Mouse (Mus musculus): Measurements from ENCODE around the gene Bcar3. TPM values are rescaled to one million over a fixed set of nuclear protein-coding genes. Genes with fewer than 3 reads are reported as not detected.
A peak's percentile ranks its signal among the peaks of the same experiment; 100 is the strongest.

The Bcar3 gene
- total and polyA plus RNA-seq, 3 experiments: 47.4 to 61.2 (median 52.0) TPM

DNA sequence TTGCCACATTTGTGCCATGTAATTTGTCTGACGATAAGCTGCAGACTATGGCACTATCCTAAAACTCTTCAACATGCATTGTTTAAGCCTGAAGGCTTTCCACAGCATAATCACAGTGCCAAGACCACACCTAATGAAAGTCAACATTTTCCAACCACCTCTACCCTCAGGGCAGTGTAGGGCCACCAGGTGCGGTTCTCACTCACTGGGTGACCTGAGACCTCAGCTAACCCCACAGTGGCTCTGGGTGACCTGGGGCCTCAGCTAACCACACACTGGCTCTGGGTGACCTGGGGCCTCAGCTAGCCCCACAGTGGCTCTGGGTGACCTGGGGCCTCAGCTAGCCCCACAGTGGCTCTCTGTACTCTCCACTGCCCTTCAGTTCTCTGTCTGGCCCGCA lies 30.6 kb downstream of the Bcar3 start:
- Histone ChIP-seq H3K36me3 (replicated peaks in 1 of 2; ENCODE audit: control insufficient read depth in 1 of 2, insufficient read depth in 1 of 2, low read length in 1 of 2) (no peaks in the 10 kb centered on the region), H3K27me3 (replicated peaks) (no peaks in the 10 kb centered on the region), H3K27ac (ENCODE audit: insufficient read depth, low read depth) (no peak overlapping the region), H3K9ac (ENCODE audit: insufficient read depth, low read depth) (no peak overlapping the region), H3K79me2 (replicated peaks; ENCODE audit: control insufficient read depth, extremely low read depth, insufficient read depth, poor library complexity, severe bottlenecking) (no peaks in the 10 kb centered on the region), H3K9me3 (replicated peaks; ENCODE audit: low read length) (no peaks in the 10 kb centered on the region), H3K4me1 (ENCODE audit: control insufficient read depth in 1 of 2, insufficient read depth in 2 of 2) (peaks cover 5 to 22% of the 10 kb centered on the region in 2 experiments), H3K4me3 (replicated peaks in 1 of 3; ENCODE audit: low read depth in 2 of 3, low read length in 2 of 3, poor library complexity in 1 of 3) (no peak overlapping the region), H3K4me2 (ENCODE audit: insufficient read depth, low read depth, poor library complexity, severe bottlenecking) (0 out of 2 replicates have a peak overlapping the region, but pooled peaks have one; percentile 2)
- in situ Hi-C loops (cut with MboI; ENCODE audit: low pct_ligation_motif_present, low pct_unique_long_range_greater_than_20kb, low sequenced_read_pairs): no loop called here
- TF ChIP-seq MEF2A (IDR thresholded peaks at IDR 0.05; ENCODE audit: borderline replicate concordance, low read depth, low read length): 0 out of 2 replicates have a peak, but pooled peaks have one; percentile 20
- no peak for TF ChIP-seq CHD1 (IDR thresholded peaks at IDR 0.05; ENCODE audit: low read depth, low read length)
- no peak for TF ChIP-seq MYC (IDR thresholded peaks at IDR 0.05; ENCODE audit: low read depth, low read length)
- TF ChIP-seq ZMIZ1 (IDR thresholded peaks at IDR 0.05; ENCODE audit: low read depth, low read length): no peak
- TF ChIP-seq E2F4 (IDR thresholded peaks at IDR 0.05; ENCODE audit: insufficient replicate concordance, low read depth, low read length): no peak
- TF ChIP-seq EP300 (IDR thresholded peaks at IDR 0.05; ENCODE audit: low read length): 0 out of 2 replicates have a peak, but pooled peaks have one; percentile 28
- no peak for TF ChIP-seq MAX (IDR thresholded peaks at IDR 0.05; ENCODE audit: low read length)
- TF ChIP-seq SMC3 (IDR thresholded peaks at IDR 0.05; ENCODE audit: low read depth, low read length): no peak
- DNase-seq (ENCODE audit: extremely low read depth): no peak
- dilution Hi-C loops (cut with MboI; ENCODE audit: extremely low pct_ligation_motif_present, extremely low pct_unique_long_range_greater_than_20kb, low sequenced_read_pairs): no loop called here

DNA sequence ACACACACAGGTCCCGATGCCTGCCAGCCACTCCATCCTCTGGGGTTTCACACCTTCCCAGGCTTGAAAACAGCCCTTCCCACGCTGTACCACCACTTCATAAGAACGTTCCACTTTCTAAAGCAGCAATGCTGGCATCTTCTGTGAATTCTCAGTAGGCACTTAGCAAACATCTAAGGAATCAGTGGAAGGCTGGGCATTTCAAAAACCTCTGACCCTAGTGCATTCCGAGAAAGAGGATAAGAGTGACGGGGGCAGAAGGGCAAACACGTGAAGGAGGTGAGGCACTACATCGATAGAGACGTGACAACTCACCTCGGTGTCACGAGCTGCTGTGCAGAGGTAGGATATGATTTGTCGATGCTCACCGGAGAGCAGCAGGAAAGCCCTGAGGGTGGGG lies 36.5 kb downstream of the Bcar3 start:
- Histone ChIP-seq H3K4me1 (ENCODE audit: control insufficient read depth in 1 of 2, insufficient read depth in 2 of 2) (peaks cover 11 to 34% of the 10 kb centered on the region in 2 experiments), H3K27me3 (replicated peaks) (peaks cover 5% of the 10 kb centered on the region), H3K27ac (ENCODE audit: insufficient read depth, low read depth) (no peak overlapping the region), H3K9me3 (replicated peaks; ENCODE audit: low read length) (no peaks in the 10 kb centered on the region), H3K9ac (ENCODE audit: insufficient read depth, low read depth) (no peak overlapping the region), H3K4me3 (replicated peaks in 1 of 3; ENCODE audit: low read depth in 2 of 3, low read length in 2 of 3, poor library complexity in 1 of 3) (no peak overlapping the region), H3K36me3 (replicated peaks in 1 of 2; ENCODE audit: control insufficient read depth in 1 of 2, insufficient read depth in 1 of 2, low read length in 1 of 2) (no peaks in the 10 kb centered on the region), H3K79me2 (replicated peaks; ENCODE audit: control insufficient read depth, extremely low read depth, insufficient read depth, poor library complexity, severe bottlenecking) (no peaks in the 10 kb centered on the region), H3K4me2 (ENCODE audit: insufficient read depth, low read depth, poor library complexity, severe bottlenecking) (no peak overlapping the region)
- TF ChIP-seq JUN (IDR thresholded peaks at IDR 0.05; ENCODE audit: insufficient read depth, low read depth, low read length) (no peak), HCFC1 (IDR thresholded peaks at IDR 0.05; ENCODE audit: low read depth, low read length) (no peak), USF1 (IDR thresholded peaks at IDR 0.05; ENCODE audit: low read depth, low read length) (no peak), MXI1 (IDR thresholded peaks at IDR 0.05; ENCODE audit: low read depth, low read length) (no peak), RCOR1 (conservative IDR thresholded peaks at IDR 0.05; ENCODE audit: low read depth, low read length) (no peak), MAFK (IDR thresholded peaks at IDR 0.05; ENCODE audit: insufficient replicate concordance, low read length) (no peak), ELF1 (IDR thresholded peaks at IDR 0.05; ENCODE audit: low read depth, low read length) (no peak), SMC3 (IDR thresholded peaks at IDR 0.05; ENCODE audit: low read depth, low read length) (no peak), RAD21 (IDR thresholded peaks at IDR 0.05; ENCODE audit: low read depth, low read length) (no peak), CHD2 (IDR thresholded peaks at IDR 0.05; ENCODE audit: low read length) (no peak), PAX5 (IDR thresholded peaks at IDR 0.05; ENCODE audit: low read length) (no peak), JUND (conservative IDR thresholded peaks at IDR 0.05; ENCODE audit: low read depth, low read length) (no peak), TCF12 (IDR thresholded peaks at IDR 0.05; ENCODE audit: low read depth, low read length) (no peak), EP300 (IDR thresholded peaks at IDR 0.05; ENCODE audit: low read length) (no peak), USF2 (conservative IDR thresholded peaks at IDR 0.05; ENCODE audit: low read depth, low read length) (no peak), SIN3A (IDR thresholded peaks at IDR 0.05; ENCODE audit: low read length) (no peak), BHLHE40 (IDR thresholded peaks at IDR 0.05; ENCODE audit: low read depth, low read length) (no peak), MYC (IDR thresholded peaks at IDR 0.05; ENCODE audit: low read depth, low read length) (no peak)
- in situ Hi-C loops (cut with MboI; ENCODE audit: low pct_ligation_motif_present, low pct_unique_long_range_greater_than_20kb, low sequenced_read_pairs) (no loop called here), dilution Hi-C loops (cut with MboI; ENCODE audit: extremely low pct_ligation_motif_present, extremely low pct_unique_long_range_greater_than_20kb, low sequenced_read_pairs) (no loop called here)
- DNase-seq (ENCODE audit: extremely low read depth): no peak
